Mouse (Mus musculus) forebrain, embryonic 12.5 days (tissue): ENCODE results near the gene Guca2b. TPM values are rescaled to one million over a fixed set of nuclear protein-coding genes. Genes with fewer than 3 reads are reported as not detected.

Experiments used
- ATAC-seq: fragments of 200-750 bp; cut with Nextera tagmentation; 2 replicates; pipeline ENCODE4 v1.8.0; 2017; ENCODE audit warnings: moderate TSS enrichment; ENCODE audit not compliant: low FRiP score
- H3K27ac ChIP-seq: fragments of 300-500 bp; sonication (generic); 2 replicates; pipeline ENCODE4 v1.5.1; 2016; ENCODE audit warnings: mild to moderate bottlenecking
- H3K27me3 ChIP-seq: fragments of 300-500 bp; sonication (generic); 2 replicates; pipeline ENCODE4 v1.6.1; 2016; ENCODE audit warnings: mild to moderate bottlenecking
- H3K36me3 ChIP-seq: fragments of 300-500 bp; sonication (generic); replicated peaks from 2 replicates; pipeline ENCODE4 v1.6.1; 2016; ENCODE audit warnings: mild to moderate bottlenecking
- H3K4me1 ChIP-seq: fragments of 300-500 bp; sonication (generic); 2 replicates; pipeline ENCODE4 v1.6.1; 2016
- H3K4me2 ChIP-seq: fragments of 300-500 bp; sonication (generic); 2 replicates; pipeline ENCODE4 v1.6.1; 2016; ENCODE audit warnings: mild to moderate bottlenecking, moderate library complexity
- H3K4me3 ChIP-seq: fragments of 300-500 bp; sonication (generic); replicated peaks from 2 replicates; pipeline ENCODE4 v1.5.1; 2016; ENCODE audit warnings: mild to moderate bottlenecking
- H3K9ac ChIP-seq: fragments of 300-500 bp; sonication (generic); 2 replicates; pipeline ENCODE4 v1.6.1; 2016; ENCODE audit warnings: mild to moderate bottlenecking
- H3K9me3 ChIP-seq: fragments of 300-500 bp; sonication (generic); 2 replicates; pipeline ENCODE4 v1.6.1; 2016
- WGBS: fragments of 180-500 bp; shearing (Covaris S2); methylation state at CpG from one replicate; pipeline ENCODE4 v1.1.7; 2016; 5-methylcytosine and 5-hydroxymethylcytosine counted together
- polyA plus RNA-seq: library from polyadenylated mRNA; unstranded; fragments of >200 nt; fragmentation: Nextera tagmentation; extraction: Ambion mirVana; gene quantifications from 2 replicates; pipeline ENCODE4 v1.2.1, GENCODE M21; 2016

Gene Guca2b
- not detected in 2 replicates for polyA plus RNA-seq

- WGBS, result 82% methylated on average over 4 of the region's 4 CpGs
- Histone ChIP-seq H3K36me3 (no peaks in the 10 kb centered on the region), H3K4me2 (no peak within 1 kb of the TSS), H3K27ac (no peak within 1 kb of the TSS), H3K4me1 (no peaks in the 10 kb centered on the region), H3K9me3 (no peaks in the 10 kb centered on the region), H3K4me3 (no peak within 1 kb of the TSS), H3K9ac (no peak within 1 kb of the TSS), H3K27me3 (no peaks in the 10 kb centered on the region)
- no peak for ATAC-seq
Observed at GRCm38 (mm10) chr4:119658731-119659130, at the start of gene Guca2b. Guca2b (minus strand) TSS chr4:119658954.

- Histone ChIP-seq H3K27ac (no peak overlapping the region), H3K36me3 (no peaks in the 10 kb centered on the region), H3K27me3 (no peaks in the 10 kb centered on the region; the same call in 1 of the 2 replicates), H3K9me3 (no peaks in the 10 kb centered on the region), H3K4me2 (no peak overlapping the region), H3K9ac (no peak overlapping the region), H3K4me3 (no peak overlapping the region), H3K4me1 (no peaks in the 10 kb centered on the region)
- WGBS, result 14% methylated on average over 3 of the region's 3 CpGs
- ATAC-seq, result no peak
Observed at GRCm38 (mm10) chr4:119707751-119708150, 49.0 kb upstream of the Guca2b start.

- 53% methylated on average over 5 of the region's 5 CpGs for WGBS
- Histone ChIP-seq H3K27me3 (no peaks in the 10 kb centered on the region; the same call in 1 of the 2 replicates), H3K4me3 (no peak overlapping the region), H3K9me3 (no peaks in the 10 kb centered on the region), H3K4me1 (no peaks in the 10 kb centered on the region), H3K36me3 (no peaks in the 10 kb centered on the region), H3K9ac (no peak overlapping the region), H3K4me2 (no peak overlapping the region), H3K27ac (no peak overlapping the region)
- no peak for ATAC-seq
Observed at GRCm38 (mm10) chr4:119707326-119707725, 48.6 kb upstream of the Guca2b start.

DNA sequence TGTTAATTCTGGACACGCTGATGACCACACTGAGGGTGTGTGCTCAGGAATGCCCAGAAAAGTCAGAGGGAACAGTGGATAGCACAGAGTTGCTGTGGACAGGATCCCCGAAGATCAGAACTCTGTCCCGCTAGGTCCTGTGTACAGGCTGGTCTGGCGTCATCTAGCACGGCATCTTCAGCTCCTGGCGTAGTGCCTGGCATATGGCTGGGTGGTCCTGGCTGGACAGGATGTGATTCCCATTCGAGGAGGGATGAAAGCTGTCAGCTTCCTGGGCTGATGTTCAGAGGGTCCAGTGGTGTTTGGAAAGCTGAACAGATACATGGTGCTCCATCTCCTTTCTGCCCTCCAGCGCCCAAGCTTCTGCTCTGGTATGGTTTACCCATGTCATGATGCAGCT, 45.2 kb upstream of the Guca2b start:
- no peaks in the 10 kb centered on the region; the same call in 1 of the 2 replicates for H3K27me3 ChIP-seq
- WGBS, result 89% methylated on average over 8 of the region's 8 CpGs

GRCm38 (mm10) chr4:119701269-119701954, 42.7 kb upstream of the Guca2b start:
- no peaks in the 10 kb centered on the region for H3K27me3 ChIP-seq
- H3K27ac ChIP-seq, result no peak overlapping the region
- 0 out of 2 replicates have a peak, but pooled peaks cover 3% of the 10 kb centered on the region for H3K9me3 ChIP-seq
- no peak overlapping the region for H3K4me3 ChIP-seq
- no peaks in the 10 kb centered on the region for H3K4me1 ChIP-seq
- WGBS, result 86% methylated on average over 11 of the region's 11 CpGs
- no peaks in the 10 kb centered on the region for H3K36me3 ChIP-seq
- no peak overlapping the region for H3K4me2 ChIP-seq
- no peak overlapping the region for H3K9ac ChIP-seq
- ATAC-seq, result no peak

More for the DNA sequence above, 45.2 kb upstream of the Guca2b start:
- Histone ChIP-seq H3K36me3 (no peaks in the 10 kb centered on the region), H3K9ac (no peak overlapping the region), H3K4me1 (no peaks in the 10 kb centered on the region), H3K27ac (no peak overlapping the region), H3K4me3 (no peak overlapping the region), H3K4me2 (no peak overlapping the region), H3K9me3 (0 out of 2 replicates have a peak, but pooled peaks cover 3% of the 10 kb centered on the region)
- no peak for ATAC-seq

DNA sequence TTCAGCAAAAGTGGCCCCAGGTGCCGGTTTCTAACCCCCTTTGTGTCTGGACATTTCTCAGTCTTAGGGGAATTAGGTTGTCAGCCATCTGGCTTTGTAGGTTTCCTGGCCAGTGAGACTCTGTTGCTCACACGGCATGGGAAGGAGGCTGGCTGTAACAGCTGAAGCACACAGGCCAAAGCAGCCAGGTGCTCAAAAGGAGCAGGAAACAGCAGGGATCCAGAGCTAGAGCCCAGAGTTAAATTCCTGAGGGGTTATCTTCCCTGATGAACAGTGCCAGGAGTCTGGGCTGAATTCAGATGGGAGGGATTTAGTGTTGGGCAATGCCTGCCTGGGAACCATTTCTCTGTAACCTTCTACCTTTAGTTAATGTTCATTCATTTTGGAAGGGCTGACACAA, 39.6 kb upstream of the Guca2b start:
- Histone ChIP-seq H3K4me1 (no peaks in the 10 kb centered on the region), H3K4me3 (no peak overlapping the region), H3K9me3 (0 out of 2 replicates have a peak, but pooled peaks cover 3% of the 10 kb centered on the region), H3K36me3 (no peaks in the 10 kb centered on the region), H3K27ac (no peak overlapping the region), H3K4me2 (no peak overlapping the region), H3K9ac (no peak overlapping the region), H3K27me3 (no peaks in the 10 kb centered on the region)
- no peak for ATAC-seq
- 56% methylated on average over 2 of the region's 2 CpGs for WGBS

- Histone ChIP-seq H3K9me3 (no peaks in the 10 kb centered on the region), H3K4me1 (peaks cover 10% of the 10 kb centered on the region), H3K27ac (no peak overlapping the region), H3K27me3 (no peaks in the 10 kb centered on the region), H3K36me3 (no peaks in the 10 kb centered on the region), H3K4me3 (no peak overlapping the region), H3K4me2 (no peak overlapping the region), H3K9ac (no peak overlapping the region)
- 89% methylated on average over 2 of the region's 2 CpGs for WGBS
- no peak for ATAC-seq
Observed at GRCm38 (mm10) chr4:119685746-119686145, 27.0 kb upstream of the Guca2b start.

- H3K27ac ChIP-seq, result no peak overlapping the region
- H3K4me1 ChIP-seq, result peaks cover 6% of the 10 kb centered on the region
- no peak for ATAC-seq
- 51% methylated on average over 5 of the region's 5 CpGs for WGBS
- no peak overlapping the region for H3K4me2 ChIP-seq
- no peaks in the 10 kb centered on the region for H3K9me3 ChIP-seq
- no peak overlapping the region for H3K4me3 ChIP-seq
- H3K27me3 ChIP-seq, result no peaks in the 10 kb centered on the region
- H3K9ac ChIP-seq, result 0 out of 2 replicates have a peak overlapping the region, but pooled peaks have one; percentile 7
- H3K36me3 ChIP-seq, result no peaks in the 10 kb centered on the region
Observed at GRCm38 (mm10) chr4:119682596-119682995, 23.8 kb upstream of the Guca2b start.

GRCm38 (mm10) chr4:119672685-119673084, 13.9 kb upstream of the Guca2b start:
- Histone ChIP-seq H3K27me3 (no peaks in the 10 kb centered on the region), H3K9ac (no peak overlapping the region), H3K36me3 (no peaks in the 10 kb centered on the region), H3K27ac (no peak overlapping the region), H3K9me3 (no peaks in the 10 kb centered on the region), H3K4me3 (no peak overlapping the region), H3K4me2 (no peak overlapping the region), H3K4me1 (peaks cover 19% of the 10 kb centered on the region)
- 41% methylated on average over 5 of the region's 5 CpGs for WGBS
- no peak for ATAC-seq

GRCm38 (mm10) chr4:119671164-119671563, 12.4 kb upstream of the Guca2b start:
- ATAC-seq, result no peak
- Histone ChIP-seq H3K4me3 (no peak overlapping the region), H3K27ac (0 out of 2 replicates have a peak overlapping the region, but pooled peaks have one; percentile 37), H3K36me3 (no peaks in the 10 kb centered on the region), H3K9ac (no peak overlapping the region), H3K4me2 (no peak overlapping the region), H3K4me1 (peaks cover 17% of the 10 kb centered on the region), H3K9me3 (no peaks in the 10 kb centered on the region), H3K27me3 (no peaks in the 10 kb centered on the region)
- 93% methylated on average over 9 of the region's 9 CpGs for WGBS

GRCm38 (mm10) chr4:119670736-119671135, 12.0 kb upstream of the Guca2b start:
- H3K36me3 ChIP-seq, result no peaks in the 10 kb centered on the region

GRCm38 (mm10) chr4:119670210-119670555, 11.4 kb upstream of the Guca2b start:
- Histone ChIP-seq H3K4me3 (no peak overlapping the region), H3K9ac (no peak overlapping the region), H3K4me2 (no peak overlapping the region), H3K4me1 (peaks cover 20% of the 10 kb centered on the region), H3K27ac (peak overlapping the region; percentile 37; the same call in 1 of the 2 replicates), H3K9me3 (no peaks in the 10 kb centered on the region), H3K36me3 (no peaks in the 10 kb centered on the region), H3K27me3 (no peaks in the 10 kb centered on the region)
- WGBS, result 37% methylated on average over 7 of the region's 7 CpGs
- ATAC-seq, result peak; percentile 64

More at GRCm38 (mm10) chr4:119670736-119671135, 12.0 kb upstream of the Guca2b start:
- Histone ChIP-seq H3K4me3 (no peak overlapping the region), H3K4me1 (peaks cover 20% of the 10 kb centered on the region), H3K9me3 (no peaks in the 10 kb centered on the region), H3K27ac (peak overlapping the region; percentile 37; the same call in 1 of the 2 replicates), H3K4me2 (no peak overlapping the region), H3K9ac (no peak overlapping the region), H3K27me3 (no peaks in the 10 kb centered on the region)
- no peak for ATAC-seq
- 89% methylated on average over 6 of the region's 6 CpGs for WGBS
